Mouse (Mus musculus): Measurements from ENCODE around the gene Plekha1. TPM values are rescaled to one million over a fixed set of nuclear protein-coding genes. Genes with fewer than 3 reads are reported as not detected.

The Plekha1 gene
- polyA plus RNA-seq, 1 experiment from 2014 or later = 34.8 TPM

- H3K36me3 ChIP-seq (ENCODE audit: control insufficient read depth, insufficient read depth, low read length) = no peaks in the 10 kb centered on the region
- H3K27me3 ChIP-seq (replicated peaks; ENCODE audit: control insufficient read depth, insufficient read depth, low read length) = peaks cover 59% of the 10 kb centered on the region
- no peak overlapping the region for H3K27ac ChIP-seq (ENCODE audit: low read depth)
- H3K4me2 ChIP-seq (ENCODE audit: low read length) = peak overlapping the region; percentile 82
- no peak for DNase-seq (ENCODE audit: low spot score)
- H3K9ac ChIP-seq (ENCODE audit: low read length) = no peak overlapping the region
- no peak for ATAC-seq (replicated peaks; ENCODE audit: low FRiP score, low TSS enrichment, low read depth)
- H3K9me3 ChIP-seq (ENCODE audit: control insufficient read depth, low read length) = no peaks in the 10 kb centered on the region
- H3K4me3 ChIP-seq (ENCODE audit: low read depth, low read length) = peak overlapping the region; percentile 49; the same call in 1 of the 2 replicates
- H3K4me1 ChIP-seq (replicated peaks; ENCODE audit: control insufficient read depth, insufficient read depth, low read length) = peaks cover 27% of the 10 kb centered on the region
- WGBS = 28% methylated on average over 12 of the region's 12 CpGs
These were observed 71.8 kb downstream of the Plekha1 start for GRCm38 (mm10) chr7:130937266-130937841.

GRCm38 (mm10) chr7:130938005-130938404 is 72.4 kb downstream of the Plekha1 start:
- no peak overlapping the region for H3K27ac ChIP-seq (ENCODE audit: low read depth)
- H3K9ac ChIP-seq (ENCODE audit: low read length) = no peak overlapping the region
- H3K36me3 ChIP-seq (ENCODE audit: control insufficient read depth, insufficient read depth, low read length) = no peaks in the 10 kb centered on the region
- no peaks in the 10 kb centered on the region for H3K9me3 ChIP-seq (ENCODE audit: control insufficient read depth, low read length)
- DNase-seq (ENCODE audit: low spot score) (no peak), ATAC-seq (replicated peaks; ENCODE audit: low FRiP score, low TSS enrichment, low read depth) (no peak)
- H3K27me3 ChIP-seq (replicated peaks; ENCODE audit: control insufficient read depth, insufficient read depth, low read length) = peaks cover 57% of the 10 kb centered on the region
- peaks cover 27% of the 10 kb centered on the region for H3K4me1 ChIP-seq (replicated peaks; ENCODE audit: control insufficient read depth, insufficient read depth, low read length)
- H3K4me3 ChIP-seq (ENCODE audit: low read depth, low read length) = no peak overlapping the region
- WGBS = 68% methylated on average over 4 of the region's 4 CpGs
- no peak overlapping the region for H3K4me2 ChIP-seq (ENCODE audit: low read length)

- Histone ChIP-seq H3K27ac (ENCODE audit: low read depth) (no peak overlapping the region), H3K9me3 (ENCODE audit: control insufficient read depth, low read length) (no peaks in the 10 kb centered on the region), H3K9ac (ENCODE audit: low read length) (no peak overlapping the region), H3K36me3 (ENCODE audit: control insufficient read depth, insufficient read depth, low read length) (no peaks in the 10 kb centered on the region), H3K4me1 (replicated peaks; ENCODE audit: control insufficient read depth, insufficient read depth, low read length) (peaks cover 27% of the 10 kb centered on the region), H3K27me3 (replicated peaks; ENCODE audit: control insufficient read depth, insufficient read depth, low read length) (peaks cover 48% of the 10 kb centered on the region), H3K4me2 (ENCODE audit: low read length) (no peak overlapping the region), H3K4me3 (ENCODE audit: low read depth, low read length) (no peak overlapping the region)
- no peak for DNase-seq (ENCODE audit: low spot score)
- no peak for ATAC-seq (replicated peaks; ENCODE audit: low FRiP score, low TSS enrichment, low read depth)
- 94% methylated on average over 8 of the region's 8 CpGs for WGBS
These were observed 73.3 kb downstream of the Plekha1 start for GRCm38 (mm10) chr7:130938896-130939295.

GRCm38 (mm10) chr7:130940733-130941132 is 75.2 kb downstream of the Plekha1 start:
- Histone ChIP-seq H3K27ac (ENCODE audit: low read depth) (no peak overlapping the region), H3K9ac (ENCODE audit: low read length) (no peak overlapping the region), H3K36me3 (ENCODE audit: control insufficient read depth, insufficient read depth, low read length) (no peaks in the 10 kb centered on the region), H3K4me1 (replicated peaks; ENCODE audit: control insufficient read depth, insufficient read depth, low read length) (peaks cover 22% of the 10 kb centered on the region), H3K27me3 (replicated peaks; ENCODE audit: control insufficient read depth, insufficient read depth, low read length) (peaks cover 30% of the 10 kb centered on the region), H3K4me3 (ENCODE audit: low read depth, low read length) (no peak overlapping the region), H3K9me3 (ENCODE audit: control insufficient read depth, low read length) (no peaks in the 10 kb centered on the region), H3K4me2 (ENCODE audit: low read length) (no peak overlapping the region)
- WGBS = 39% methylated on average over 8 of the region's 8 CpGs
- DNase-seq (ENCODE audit: low spot score) = no peak
- ATAC-seq (replicated peaks; ENCODE audit: low FRiP score, low TSS enrichment, low read depth) = no peak

- Histone ChIP-seq H3K36me3 (ENCODE audit: control insufficient read depth, insufficient read depth, low read length) (no peaks in the 10 kb centered on the region), H3K9ac (ENCODE audit: low read length) (no peak overlapping the region), H3K4me3 (ENCODE audit: low read depth, low read length) (no peak overlapping the region), H3K4me1 (replicated peaks; ENCODE audit: control insufficient read depth, insufficient read depth, low read length) (0 out of 2 replicates have a peak, but pooled peaks cover 9% of the 10 kb centered on the region), H3K9me3 (ENCODE audit: control insufficient read depth, low read length) (no peaks in the 10 kb centered on the region), H3K27me3 (replicated peaks; ENCODE audit: control insufficient read depth, insufficient read depth, low read length) (peaks cover 3% of the 10 kb centered on the region), H3K27ac (ENCODE audit: low read depth) (no peak overlapping the region), H3K4me2 (ENCODE audit: low read length) (no peak overlapping the region)
- 90% methylated on average over 9 of the region's 9 CpGs for WGBS
- DNase-seq (ENCODE audit: low spot score) (no peak), ATAC-seq (replicated peaks; ENCODE audit: low FRiP score, low TSS enrichment, low read depth) (no peak)
These were observed 77.8 kb downstream of the Plekha1 start for GRCm38 (mm10) chr7:130943280-130943895.

GRCm38 (mm10) chr7:130944766-130945475 is 79.4 kb downstream of the Plekha1 start:
- ATAC-seq (replicated peaks; ENCODE audit: low FRiP score, low TSS enrichment, low read depth) (no peak), DNase-seq (ENCODE audit: low spot score) (no peak)
- no peak overlapping the region for H3K4me2 ChIP-seq (ENCODE audit: low read length)
- H3K9ac ChIP-seq (ENCODE audit: low read length) = no peak overlapping the region
- WGBS = 89% methylated on average over 11 of the region's 11 CpGs
- H3K9me3 ChIP-seq (ENCODE audit: control insufficient read depth, low read length) = no peaks in the 10 kb centered on the region
- no peak overlapping the region for H3K27ac ChIP-seq (ENCODE audit: low read depth)
- H3K4me1 ChIP-seq (replicated peaks; ENCODE audit: control insufficient read depth, insufficient read depth, low read length) = peaks cover 18% of the 10 kb centered on the region
- H3K36me3 ChIP-seq (ENCODE audit: control insufficient read depth, insufficient read depth, low read length) = no peaks in the 10 kb centered on the region
- H3K27me3 ChIP-seq (replicated peaks; ENCODE audit: control insufficient read depth, insufficient read depth, low read length) = no peaks in the 10 kb centered on the region
- no peak overlapping the region for H3K4me3 ChIP-seq (ENCODE audit: low read depth, low read length)

- no peak overlapping the region for H3K4me3 ChIP-seq (ENCODE audit: low read depth, low read length)
- 95% methylated on average over 3 of the region's 3 CpGs for WGBS
- H3K9me3 ChIP-seq (ENCODE audit: control insufficient read depth, low read length) = no peaks in the 10 kb centered on the region
- DNase-seq (ENCODE audit: low spot score) = no peak
- no peaks in the 10 kb centered on the region for H3K27me3 ChIP-seq (replicated peaks; ENCODE audit: control insufficient read depth, insufficient read depth, low read length)
- peaks cover 11% of the 10 kb centered on the region for H3K4me1 ChIP-seq (replicated peaks; ENCODE audit: control insufficient read depth, insufficient read depth, low read length)
- no peak overlapping the region for H3K4me2 ChIP-seq (ENCODE audit: low read length)
- no peak overlapping the region for H3K9ac ChIP-seq (ENCODE audit: low read length)
- ATAC-seq (replicated peaks; ENCODE audit: low FRiP score, low TSS enrichment, low read depth) = no peak
- H3K27ac ChIP-seq (ENCODE audit: low read depth) = no peak overlapping the region
- no peaks in the 10 kb centered on the region for H3K36me3 ChIP-seq (ENCODE audit: control insufficient read depth, insufficient read depth, low read length)
These were observed 80.2 kb downstream of the Plekha1 start for GRCm38 (mm10) chr7:130945730-130946129.

- no peak overlapping the region for H3K4me2 ChIP-seq (ENCODE audit: low read length)
- H3K9me3 ChIP-seq (ENCODE audit: control insufficient read depth, low read length) = no peaks in the 10 kb centered on the region
- H3K27me3 ChIP-seq (replicated peaks; ENCODE audit: control insufficient read depth, insufficient read depth, low read length) = no peaks in the 10 kb centered on the region
- 85% methylated on average over 12 of the region's 12 CpGs for WGBS
- DNase-seq (ENCODE audit: low spot score) (no peak), ATAC-seq (replicated peaks; ENCODE audit: low FRiP score, low TSS enrichment, low read depth) (no peak)
- H3K36me3 ChIP-seq (ENCODE audit: control insufficient read depth, insufficient read depth, low read length) = no peaks in the 10 kb centered on the region
- no peak overlapping the region for H3K4me3 ChIP-seq (ENCODE audit: low read depth, low read length)
- H3K4me1 ChIP-seq (replicated peaks; ENCODE audit: control insufficient read depth, insufficient read depth, low read length) = peaks cover 9% of the 10 kb centered on the region
- H3K9ac ChIP-seq (ENCODE audit: low read length) = no peak overlapping the region
- no peak overlapping the region for H3K27ac ChIP-seq (ENCODE audit: low read depth)
These were observed 80.7 kb downstream of the Plekha1 start for GRCm38 (mm10) chr7:130946303-130946702.
